Mouse (Mus musculus) embryonic facial prominence, embryonic 15.5 days (tissue): ENCODE results near the gene Dhfr. TPM values are rescaled to one million over a fixed set of nuclear protein-coding genes. Genes with fewer than 3 reads are reported as not detected.

Experiments
- polyA plus RNA-seq: library from polyadenylated mRNA; unstranded; fragments of >200 nt; fragmentation: Nextera tagmentation; extraction: Ambion mirVana; gene quantifications from 2 replicates; pipeline ENCODE4 v1.2.1, GENCODE M21; 2015

Dhfr gene
- polyA plus RNA-seq, 1 experiment from 2014 or later = 12.3 TPM

Other genes starting within 250 kb of the Dhfr start
- gene Rasgrf2, start 223.1 kb upstream of the Dhfr start, polyA plus RNA-seq = 0.52 and 0.85 TPM in 2 replicates
- 0.63 and 1.3 TPM in 2 replicates for gene Gm20379, start 48.7 kb upstream of the Dhfr start, polyA plus RNA-seq
- gene Msh3, start 277 bp downstream of the Dhfr start, polyA plus RNA-seq = 22.5 and 24.2 TPM in 2 replicates
- gene Ankrd34b, start 71.2 kb downstream of the Dhfr start, polyA plus RNA-seq = 0.07 and 0.09 TPM in 2 replicates
- 0.28 TPM in 2 replicates for gene Fam151b, start 129.3 kb downstream of the Dhfr start, polyA plus RNA-seq
- 10.3 and 10.5 TPM in 2 replicates for gene Zfyve16, start 176.1 kb downstream of the Dhfr start, polyA plus RNA-seq
- not detected in 2 replicates for gene Spz1, start 221.4 kb downstream of the Dhfr start, polyA plus RNA-seq